Mouse (Mus musculus) gastrocnemius, postnatal 14 days (tissue): ENCODE results near the gene Smoc1. TPM values are rescaled to one million over a fixed set of nuclear protein-coding genes. Genes with fewer than 3 reads are reported as not detected.

Experiments used
- DNase-seq: peaks from one replicate; pipeline ENCODE4 v3.0.0; 2021; ENCODE audit warnings: mixed read lengths
- intact Hi-C: fragments of 180-260 bp; cut with DNase I; formaldehyde crosslinking; loops from one replicate; pipeline ENCODE4 v1.15.1; 2025; ENCODE audit warnings: low total_unique reads
- long read RNA-seq, 2 experiments: library from polyadenylated mRNA; stranded (forward); transcript quantifications; one replicate each; pipeline ENCODE4 v2.0.0; 2021
- total RNA-seq, 2 experiments: library from RNA; stranded (reverse); gene quantifications; 2 replicates each; pipeline ENCODE4 v1.2.3; 2021

Smoc1 gene
- total RNA-seq, result 1 to 10 TPM in 1 of 2 experiments, under 1 TPM in 1; 0.71 to 1.1 TPM
- long read RNA-seq, experiment 1, partial matches to known transcripts, result 0 of 1 reads
- long read RNA-seq, experiment 1, other reads (novel, unspliced or antisense), result 0 of 1 reads
- long read RNA-seq, experiment 2, result 0 reads

DNA sequence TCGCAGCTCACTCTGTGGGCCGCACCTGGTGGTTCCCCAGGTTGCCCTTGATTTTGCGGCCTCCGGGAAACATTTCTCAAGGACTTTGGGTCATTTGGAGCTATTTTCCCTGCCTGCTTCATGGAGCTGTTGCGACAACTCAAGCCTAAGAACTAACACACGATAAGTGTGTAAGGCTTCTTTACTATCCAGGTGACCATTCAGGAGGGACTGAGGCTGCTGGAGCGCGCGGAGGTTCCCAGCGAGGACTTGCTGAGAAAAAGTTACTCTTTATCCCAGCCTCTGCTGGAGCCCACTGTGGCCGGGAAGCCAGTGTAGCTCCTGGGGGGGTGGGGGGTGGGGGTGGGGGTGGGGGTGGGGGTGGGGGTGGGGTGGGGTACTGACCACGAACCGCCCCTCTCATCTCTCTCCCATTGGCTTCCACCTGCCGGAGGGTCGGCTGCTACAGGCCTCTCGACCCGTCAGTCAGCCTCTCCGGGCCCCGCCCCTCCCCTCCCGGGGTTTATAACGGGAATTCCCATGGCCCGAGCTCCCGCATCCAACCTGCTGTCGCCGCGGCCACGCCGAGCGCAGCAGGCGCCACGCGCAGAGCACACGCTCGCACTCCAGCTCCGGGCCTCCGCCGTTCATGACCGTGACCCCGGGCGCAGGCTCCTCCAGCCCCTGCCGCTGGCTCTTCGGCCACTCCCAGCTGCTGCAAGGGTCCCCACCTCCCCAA is at the start of gene Smoc1:
TSS of gene Smoc1 (plus strand) at position 532 of the 718 bp plus-strand sequence.
- intact Hi-C loops, result no loop called here
- DNase-seq, result peak; percentile 55

DNA sequence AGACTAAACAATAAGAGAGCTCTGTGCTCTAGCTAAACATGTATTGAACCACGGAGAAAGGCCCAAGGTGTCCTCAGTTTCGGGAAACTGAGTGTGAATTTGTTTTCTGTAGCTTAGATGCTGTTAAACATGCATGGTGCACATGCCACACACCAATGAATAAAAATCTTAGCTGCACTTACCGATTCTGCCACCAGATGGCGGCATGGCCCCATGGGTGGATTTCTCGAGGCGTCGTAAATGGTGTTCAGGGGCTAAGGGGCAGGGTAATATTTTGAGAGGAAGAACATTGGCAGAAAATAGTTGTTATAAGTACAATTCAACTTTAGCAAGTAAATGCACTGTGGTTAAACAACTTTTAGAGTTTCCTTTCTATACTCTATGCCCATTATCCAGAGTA is 44.3 kb upstream of the Smoc1 start:
- intact Hi-C loops, result loop anchor here (2.0 to 5.0 kb wide), 2 partner anchors 198 to 420 kb away; no protein-coding TSS in a partner anchor
- peak; percentile 32 for DNase-seq

DNA sequence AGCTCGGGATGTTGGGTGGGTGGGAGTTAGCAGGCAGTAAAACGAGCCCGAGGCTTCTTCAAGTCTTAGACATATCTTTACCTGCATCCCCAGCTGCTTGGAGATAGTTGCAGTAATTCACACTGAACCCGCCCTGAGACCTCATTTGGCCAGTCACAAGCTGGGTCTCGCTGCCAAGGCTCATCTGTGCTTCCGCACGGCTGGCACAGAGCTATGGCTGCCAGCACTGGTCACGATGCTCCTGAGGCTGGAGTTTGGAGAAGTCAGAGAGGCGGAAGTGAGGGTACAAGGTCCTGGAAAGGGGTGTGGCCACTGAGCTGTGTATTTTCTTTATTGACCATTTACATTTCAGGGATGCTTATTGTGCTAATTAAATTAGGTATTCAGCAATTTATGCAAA is 42.9 kb upstream of the Smoc1 start:
- intact Hi-C loops, result loop anchor here (2.0 to 5.0 kb wide), 2 partner anchors 197 to 419 kb away; no protein-coding TSS in a partner anchor

DNA sequence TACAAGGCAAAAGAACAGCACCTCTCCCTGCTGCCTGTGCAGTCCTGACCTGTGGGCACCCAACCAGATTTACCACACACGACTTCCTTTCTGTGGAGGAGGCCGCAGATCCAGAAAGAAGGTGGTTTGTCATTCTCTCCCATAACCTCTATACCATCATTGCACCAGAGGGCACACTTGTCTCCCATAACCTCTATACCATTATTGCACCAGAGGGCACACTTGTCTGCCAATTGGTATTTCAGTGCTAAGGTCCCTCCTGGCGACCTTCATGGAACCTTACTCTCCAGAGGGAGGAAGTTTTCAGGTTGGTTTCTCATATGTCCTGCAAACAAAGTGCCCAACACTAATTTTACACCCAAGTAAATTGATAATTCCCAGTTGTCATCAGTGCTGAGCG is 40.0 kb upstream of the Smoc1 start:
- intact Hi-C loops, result no loop called here
- DNase-seq, result no peak

More for the DNA sequence above, 42.9 kb upstream of the Smoc1 start:
- DNase-seq, result no peak

DNA sequence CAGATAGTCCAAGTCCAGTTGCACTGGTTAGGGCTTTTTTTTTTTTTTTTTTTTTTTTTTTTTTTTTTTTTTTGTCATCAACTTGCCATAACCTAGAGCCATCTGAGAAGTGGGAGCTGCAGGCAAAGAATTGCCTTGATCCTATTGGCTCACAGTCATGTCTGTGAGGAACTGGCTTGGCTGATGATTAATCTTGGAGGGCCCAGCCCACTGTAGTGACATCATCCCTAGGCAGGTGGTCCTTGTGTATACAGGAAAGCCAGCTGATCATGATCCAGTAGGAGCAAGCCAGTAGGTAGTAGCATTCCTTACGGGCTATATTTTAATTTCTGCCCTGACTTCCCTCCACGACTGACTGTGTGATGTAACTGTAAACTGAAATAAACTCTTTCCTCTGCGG is 38.3 kb upstream of the Smoc1 start:
- no peak for DNase-seq
- intact Hi-C loops, result no loop called here

DNA sequence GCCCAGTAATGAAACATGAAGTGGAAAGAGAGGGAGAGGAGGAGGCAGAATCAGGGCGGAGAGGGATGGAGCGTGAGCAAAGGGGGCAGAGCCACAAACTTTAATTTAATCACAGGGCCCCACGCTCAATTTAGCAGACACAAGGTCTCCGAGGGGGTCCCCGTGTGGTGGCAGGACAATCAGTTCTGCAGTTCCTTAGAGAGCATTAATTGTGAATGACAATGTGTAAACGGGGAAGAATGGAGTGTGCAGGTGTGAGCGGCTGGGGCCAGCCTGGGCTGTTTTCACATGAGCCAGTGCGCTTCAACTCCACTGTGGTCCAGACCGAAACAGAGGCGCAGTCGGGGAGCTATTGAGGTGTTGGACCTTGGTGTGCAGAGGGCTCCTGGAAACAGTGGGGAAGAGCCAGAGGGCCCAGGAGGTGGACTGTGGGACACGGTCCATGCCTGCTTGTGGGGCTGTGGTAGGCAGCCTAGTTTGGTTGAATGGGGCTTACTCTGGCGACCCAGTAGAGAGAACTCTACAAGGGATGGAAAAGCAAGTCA is 35.6 kb upstream of the Smoc1 start:
- intact Hi-C loops, result no loop called here
- DNase-seq, result no peak

DNA sequence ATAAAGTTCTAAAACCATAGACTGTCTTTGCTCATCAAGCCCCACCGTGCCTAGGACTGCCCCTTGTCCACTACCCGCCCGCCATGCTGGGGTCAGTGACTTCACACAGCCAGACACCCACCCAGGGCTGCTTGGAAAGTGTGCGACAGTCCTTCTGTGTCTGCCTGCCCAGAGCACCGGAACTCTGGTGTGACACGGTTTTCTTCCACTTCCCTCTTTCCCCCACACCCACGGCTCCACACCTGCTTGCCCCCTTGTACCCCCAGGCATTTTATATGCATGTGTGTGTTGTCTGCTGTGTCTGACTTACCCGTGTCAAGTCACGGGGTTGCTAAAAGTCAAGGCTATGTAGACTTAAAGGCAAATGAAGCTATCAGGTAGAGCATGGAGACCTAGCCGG is 34.8 kb upstream of the Smoc1 start:
- intact Hi-C loops, result no loop called here
- DNase-seq, result no peak

DNA sequence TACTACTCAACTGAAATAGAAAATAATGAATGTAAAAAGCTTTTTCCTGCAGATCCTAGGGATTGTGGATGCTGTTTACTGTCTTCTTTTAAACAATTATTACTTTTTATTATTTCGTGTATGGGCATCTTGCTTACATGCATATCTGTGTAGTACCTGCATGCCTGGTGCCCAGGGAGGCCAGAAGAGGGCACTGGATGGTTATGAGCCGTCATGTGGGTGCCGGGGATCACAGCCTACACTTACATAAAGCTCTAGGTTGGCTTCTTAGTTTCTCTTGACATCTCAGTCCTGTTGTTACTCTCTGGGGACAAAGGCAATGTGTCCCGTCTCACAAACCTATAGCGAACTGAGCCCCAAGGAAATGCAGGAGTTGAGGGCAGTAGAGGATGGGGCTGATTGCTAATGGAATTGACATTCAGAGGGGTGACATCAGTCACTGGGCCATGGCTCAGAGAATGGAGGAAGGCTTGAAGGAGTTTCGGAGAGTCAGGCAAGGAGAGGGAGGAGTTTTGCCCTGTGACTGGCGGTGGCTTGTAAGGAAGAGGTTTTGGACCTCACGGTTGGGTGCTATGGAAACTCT is 34.0 kb upstream of the Smoc1 start:
- intact Hi-C loops, result no loop called here

DNA sequence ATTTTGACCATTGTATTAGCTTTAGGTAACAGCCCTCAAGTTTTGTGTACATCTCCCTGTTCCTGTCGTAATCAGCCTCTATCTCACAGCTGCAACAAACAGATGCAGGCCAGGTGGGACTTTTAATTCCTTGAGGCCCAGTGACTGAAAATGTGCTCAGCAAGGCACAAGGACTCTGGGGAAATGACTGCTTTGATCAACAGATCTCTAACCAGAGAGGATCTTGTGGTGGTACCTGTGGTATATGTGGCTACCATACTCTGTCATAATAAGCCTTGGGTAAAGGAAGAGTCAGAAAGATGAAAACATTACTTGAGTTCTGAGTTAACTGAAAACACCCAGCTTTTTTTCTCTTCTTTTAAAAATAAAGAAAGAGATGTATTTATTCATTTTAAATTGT is 32.8 kb upstream of the Smoc1 start:
- DNase-seq, result no peak
- intact Hi-C loops, result no loop called here

More for the DNA sequence above, 34.0 kb upstream of the Smoc1 start:
- no peak for DNase-seq

DNA sequence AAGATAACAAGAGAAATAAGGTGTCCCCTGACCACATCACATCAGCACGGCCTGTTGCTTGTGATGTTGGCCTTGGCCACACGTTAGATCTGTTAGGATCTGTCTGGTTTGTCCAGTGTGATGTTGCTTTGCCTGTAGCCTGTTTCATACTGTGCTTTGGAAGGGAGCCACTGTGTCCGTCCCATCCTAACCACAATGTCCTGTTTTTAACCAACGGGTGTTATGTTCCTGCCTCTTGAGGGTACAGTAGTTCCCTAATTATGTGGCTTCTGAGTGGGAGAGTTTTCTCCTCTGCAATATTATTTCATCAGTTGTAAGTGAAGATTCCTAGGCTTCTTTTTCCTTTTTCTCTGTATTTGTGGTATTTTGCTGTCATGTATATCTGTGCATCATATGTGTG is 31.3 kb upstream of the Smoc1 start:
- no peak for DNase-seq
- intact Hi-C loops, result no loop called here

DNA sequence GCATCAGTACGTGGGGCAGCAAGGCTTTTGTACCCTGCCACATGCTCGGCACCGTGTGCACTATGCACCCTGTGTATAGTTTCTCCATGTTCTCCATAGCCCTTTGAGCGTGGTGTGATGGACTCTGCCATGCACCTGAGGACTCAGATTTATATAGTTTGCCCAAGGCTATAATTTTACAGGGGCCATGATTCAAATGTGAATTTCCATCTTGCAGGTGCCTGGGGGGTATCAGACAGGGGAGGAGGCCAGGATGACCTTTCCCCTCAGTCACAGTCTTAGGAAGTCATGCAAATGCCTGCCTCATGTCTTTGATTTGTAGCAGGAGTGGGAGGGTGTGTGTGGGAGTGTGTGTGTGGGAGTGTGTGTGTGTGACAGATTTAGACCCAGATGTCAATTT is 29.0 kb upstream of the Smoc1 start:
- DNase-seq, result no peak
- intact Hi-C loops, result no loop called here

DNA sequence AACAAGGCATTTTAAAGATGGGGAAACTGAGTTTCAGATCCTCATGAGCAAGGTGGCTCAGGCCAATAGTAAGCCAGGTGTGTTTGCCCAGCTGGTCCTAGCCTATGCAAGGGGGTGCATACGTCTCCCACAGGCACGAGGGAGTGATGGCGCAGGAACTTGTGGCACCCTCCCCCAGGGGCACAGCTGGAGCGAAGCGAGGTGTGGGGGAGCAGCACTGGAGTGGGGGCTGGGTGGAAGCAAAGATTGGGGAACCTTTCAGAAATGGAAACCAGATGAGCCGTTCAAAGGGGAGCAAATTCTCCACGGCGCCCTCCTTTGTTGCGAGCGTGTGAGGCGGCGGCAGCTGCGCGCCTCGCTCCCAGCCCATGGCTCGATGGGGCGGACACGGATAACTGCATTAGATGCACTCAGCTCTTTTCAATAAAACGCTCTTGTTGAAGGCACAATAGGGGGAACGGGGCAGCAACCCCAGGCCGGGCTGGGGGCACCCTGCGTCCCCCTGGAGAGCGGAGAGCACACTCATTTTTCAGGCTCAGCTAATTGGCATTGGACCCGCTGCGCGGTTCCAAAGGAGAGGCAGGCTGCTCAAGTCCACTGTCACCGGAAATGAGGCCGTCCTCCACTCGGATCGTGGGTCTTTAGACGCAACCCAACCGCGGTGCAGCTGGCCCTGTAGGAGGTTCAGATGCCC is 27.9 kb upstream of the Smoc1 start:
- intact Hi-C loops, result no loop called here
- peak; percentile 6 for DNase-seq

DNA sequence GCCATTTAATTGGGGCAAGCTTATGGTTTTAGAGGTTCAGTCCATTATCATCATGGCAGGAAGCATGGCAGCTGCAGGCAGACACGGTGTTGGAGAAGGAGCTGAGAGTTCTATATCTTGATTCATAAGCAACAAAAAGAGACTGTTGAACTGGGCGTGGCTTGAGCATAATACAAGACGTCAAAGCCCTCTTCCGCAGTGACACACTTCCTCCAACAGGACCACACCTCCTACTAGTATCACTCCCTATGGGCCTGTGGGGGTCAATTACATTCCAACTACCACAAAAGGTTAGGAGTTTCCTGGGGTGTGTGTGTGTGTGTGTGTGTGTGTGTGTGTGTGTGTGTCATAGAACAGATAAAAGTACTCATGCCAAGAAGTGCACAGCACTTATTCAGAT is 25.7 kb upstream of the Smoc1 start:
- intact Hi-C loops, result no loop called here
- DNase-seq, result no peak

DNA sequence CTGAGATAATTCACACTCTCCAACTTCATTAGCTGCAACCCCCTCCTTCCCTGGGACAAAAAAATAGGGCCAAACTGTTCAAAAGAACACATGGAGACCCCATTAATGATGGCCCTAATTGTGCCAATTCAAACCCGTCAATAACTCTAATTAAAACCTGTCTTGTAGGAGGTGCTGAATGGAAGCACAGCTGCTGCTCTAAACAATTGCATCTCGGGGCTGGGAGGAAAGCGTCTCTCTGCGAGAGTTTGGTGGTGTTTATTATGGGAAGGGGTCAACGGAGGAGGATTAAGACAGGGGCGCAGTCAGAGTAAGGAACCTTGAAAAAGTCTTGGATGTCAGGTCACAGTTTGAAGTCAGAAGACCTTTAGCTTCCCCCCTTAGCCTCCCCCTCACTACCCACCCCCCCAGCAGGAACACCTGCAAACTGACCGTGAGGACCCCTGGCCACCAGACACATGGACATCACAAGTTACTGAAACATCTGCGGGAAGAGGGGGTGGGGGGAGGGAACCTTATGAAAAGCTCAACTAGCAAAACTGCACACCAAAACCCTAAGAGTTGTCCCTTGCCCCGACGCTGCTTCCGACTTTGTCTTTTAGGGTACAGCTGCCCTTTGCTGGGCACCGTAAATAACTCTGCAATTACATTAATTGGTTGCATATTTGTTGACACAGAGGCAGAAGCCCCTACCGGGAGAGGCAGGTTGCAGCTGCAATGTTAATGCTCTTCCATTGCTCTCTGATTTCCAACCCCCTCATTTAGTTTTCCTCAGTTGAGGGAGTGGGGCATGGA is 23.6 kb upstream of the Smoc1 start:
- intact Hi-C loops, result no loop called here
- DNase-seq, result no peak

DNA sequence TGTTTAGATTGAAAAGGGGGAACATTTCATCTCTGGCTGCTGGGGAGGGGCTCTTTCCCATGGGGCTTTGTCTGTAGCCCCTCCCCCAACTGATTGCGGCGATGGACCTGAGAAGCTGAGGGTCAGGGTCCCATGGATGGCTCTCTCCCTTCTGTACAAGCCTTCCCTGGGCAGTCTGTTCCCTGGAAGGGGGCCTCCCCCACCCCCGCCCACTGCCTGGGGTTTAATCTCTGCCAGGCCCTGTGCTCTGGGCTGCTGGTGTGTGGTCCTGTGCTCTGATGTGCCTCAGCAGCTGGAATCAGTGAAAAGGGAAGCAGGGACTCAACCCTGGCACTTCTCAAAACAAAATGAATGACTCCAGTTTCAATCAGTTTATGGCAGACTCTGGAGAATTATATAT is 16.8 kb upstream of the Smoc1 start:
- DNase-seq, result no peak
- intact Hi-C loops, result no loop called here

DNA sequence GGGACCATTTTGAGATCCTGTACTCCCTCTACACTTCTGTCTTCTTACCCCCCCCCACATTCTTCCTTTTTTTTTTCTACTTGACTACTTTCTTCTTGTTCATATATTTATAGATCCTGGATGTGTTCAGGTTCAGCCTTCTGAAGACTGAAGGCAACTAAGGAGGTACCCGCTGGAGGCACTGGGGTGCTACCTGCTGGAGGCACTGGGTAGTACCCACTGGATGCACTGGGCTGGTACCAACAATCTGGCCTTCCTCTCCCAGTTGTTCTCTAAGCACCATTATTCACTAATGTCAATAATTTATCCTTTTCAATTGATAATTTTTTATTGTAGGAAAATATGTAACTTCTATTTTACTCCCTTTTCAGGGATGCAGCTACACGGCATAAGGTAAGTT is 14.6 kb upstream of the Smoc1 start:
- no peak for DNase-seq
- intact Hi-C loops, result no loop called here

DNA sequence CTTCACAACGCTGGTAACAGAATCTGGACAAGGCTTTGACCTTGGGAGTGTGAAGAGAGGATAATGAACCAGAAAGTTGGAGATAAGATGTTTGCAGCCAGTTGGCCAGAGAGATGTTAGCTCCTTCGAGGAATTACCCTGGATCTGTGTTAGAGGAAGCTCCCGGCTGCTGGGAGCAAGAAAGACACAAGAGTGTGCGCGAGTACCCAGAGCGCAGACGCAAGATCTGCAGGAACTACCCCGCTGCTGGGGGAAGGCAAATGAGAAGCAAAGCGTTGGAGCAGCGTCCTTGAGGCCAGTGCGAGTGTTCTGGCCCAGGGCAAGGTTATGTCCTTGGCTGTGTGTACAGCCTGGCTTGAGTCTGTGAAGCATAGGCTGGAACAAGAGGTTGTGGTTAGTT is 13.1 kb upstream of the Smoc1 start:
- DNase-seq, result no peak

DNA sequence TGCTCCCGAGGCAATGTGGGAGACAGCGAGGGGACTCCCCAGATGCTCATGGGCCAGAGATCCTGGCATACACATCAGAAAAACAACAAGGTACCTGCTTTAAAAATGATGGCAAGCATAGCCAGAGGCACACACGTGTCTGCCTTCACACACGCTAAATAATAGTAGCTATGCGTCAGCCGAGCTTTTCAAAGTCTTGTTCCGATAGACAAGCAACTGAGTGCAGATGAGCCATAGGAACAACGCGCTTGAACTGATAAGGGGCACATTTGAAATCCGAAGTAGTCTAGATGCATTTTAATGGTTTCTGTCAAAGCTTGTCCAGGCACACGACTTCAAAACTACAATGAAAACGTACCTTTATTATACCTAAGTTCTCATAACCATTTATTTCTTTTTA is 9.0 kb upstream of the Smoc1 start:
- intact Hi-C loops, result no loop called here
- DNase-seq, result no peak

More for the DNA sequence above, 13.1 kb upstream of the Smoc1 start:
- intact Hi-C loops, result no loop called here

DNA sequence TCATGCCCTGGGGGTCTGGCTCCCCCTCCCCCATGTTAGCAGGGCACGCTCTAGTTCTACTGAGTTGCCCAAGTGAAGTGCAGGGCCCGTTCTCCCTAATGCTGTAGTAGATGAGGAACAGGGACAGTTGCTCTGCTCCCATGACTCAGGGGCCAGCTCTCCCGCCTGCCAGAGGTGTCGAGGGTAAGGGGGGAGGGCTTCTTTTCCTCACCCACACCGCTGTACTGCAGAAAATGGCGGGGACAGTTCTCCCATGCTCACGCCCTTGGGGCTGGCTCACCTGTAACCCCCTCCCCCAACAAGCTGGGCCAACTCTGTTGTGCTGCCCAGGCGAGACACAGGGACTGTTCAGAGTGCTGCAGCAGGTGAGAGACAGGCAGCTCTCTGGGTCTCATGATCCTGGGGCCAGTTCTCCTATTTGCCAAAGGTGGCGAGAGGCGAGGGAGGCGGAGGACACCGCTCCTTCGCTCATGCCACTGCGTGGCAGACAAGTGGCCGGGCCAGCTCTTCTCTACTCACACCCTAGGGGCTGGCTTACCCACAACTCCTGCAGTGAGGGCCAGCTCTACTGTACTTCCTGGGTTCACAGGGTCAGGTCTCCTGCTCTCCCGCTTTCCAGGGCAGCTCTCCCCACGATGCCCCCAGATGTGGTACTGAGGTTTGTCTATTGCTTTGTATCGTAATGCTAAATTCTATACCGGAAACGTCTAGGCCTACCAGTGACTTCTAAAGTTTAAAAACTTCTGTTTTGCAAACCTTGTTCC is 7.9 kb upstream of the Smoc1 start:
- DNase-seq, result no peak
- intact Hi-C loops, result no loop called here
